Mouse (Mus musculus): ENCODE data around the gene Mettl8.

DNA sequence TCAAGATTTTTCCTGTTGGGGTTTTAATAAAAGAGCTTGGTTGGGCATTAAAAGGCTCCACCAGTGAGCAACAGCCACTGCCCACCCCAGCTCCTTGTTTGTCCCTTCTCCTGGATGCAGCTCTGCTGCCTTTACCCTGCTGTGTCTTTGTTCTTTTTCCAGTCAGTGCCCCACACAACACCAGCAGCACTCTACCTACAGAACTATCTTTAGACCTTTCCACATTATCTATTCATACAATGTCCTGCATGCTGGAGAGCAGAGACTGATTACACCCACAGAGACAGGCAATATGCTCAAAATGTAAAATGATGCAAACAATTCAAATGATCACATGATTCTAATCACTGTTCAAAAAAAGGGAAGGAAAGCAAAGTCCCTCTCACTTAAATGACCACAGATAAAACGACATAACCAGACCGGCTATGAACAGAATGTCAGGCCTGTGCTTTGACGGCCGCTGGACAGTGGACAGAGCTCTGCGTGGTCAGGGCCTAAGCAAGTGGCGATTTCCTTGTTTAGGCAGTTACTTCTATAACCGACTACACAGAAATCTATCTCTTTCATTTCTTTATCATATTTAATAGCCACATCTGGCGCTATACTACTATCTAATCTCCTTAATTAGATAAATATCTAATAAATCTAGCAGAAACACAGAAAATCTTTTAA is 35.5 kb downstream of the Mettl8 start:
- TF ChIP-seq EP300 (IDR thresholded peaks at IDR 0.05; ENCODE audit: low read depth in 1 of 2, low read length in 2 of 2), result peak; percentile 25 to 44; a peak in 1 of 4 replicates
- no peak for TF ChIP-seq CTCF (IDR thresholded peaks at IDR 0.05 in 2 of 3, conservative IDR thresholded peaks at IDR 0.05 in 1 of 3; ENCODE audit: control insufficient read depth in 1 of 3, insufficient read depth in 1 of 3, low read depth in 2 of 3, low read length in 3 of 3, poor library complexity in 1 of 3, severe bottlenecking in 1 of 3)
- TF ChIP-seq CHD1 (IDR thresholded peaks at IDR 0.05; ENCODE audit: low read depth, low read length), result no peak
- TF ChIP-seq GATA1 (IDR thresholded peaks at IDR 0.05; ENCODE audit: low read depth, low read length), result peak; percentile 39; the same call in 1 of the 2 replicates
- TF ChIP-seq MAFK (IDR thresholded peaks at IDR 0.05; ENCODE audit: borderline replicate concordance, low read depth, low read length), result no peak
- no peak for TF ChIP-seq POLR2A (IDR thresholded peaks at IDR 0.05; ENCODE audit: control insufficient read depth in 1 of 2, insufficient read depth in 1 of 2, low read depth in 1 of 2, low read length in 2 of 2, poor library complexity in 1 of 2)
- no peak for TF ChIP-seq MAZ (IDR thresholded peaks at IDR 0.05; ENCODE audit: low read depth, low read length)
- no peak for TF ChIP-seq TAL1 (IDR thresholded peaks at IDR 0.05; ENCODE audit: low read length)
- peak; percentile 68; the same call in 1 of the 2 replicates for TF ChIP-seq USF1 (IDR thresholded peaks at IDR 0.05; ENCODE audit: low read depth, low read length)
- no peak for TF ChIP-seq UBTF (IDR thresholded peaks at IDR 0.05; ENCODE audit: borderline replicate concordance, insufficient read depth, low read depth, low read length)
- no peak for TF ChIP-seq USF2 (IDR thresholded peaks at IDR 0.05; ENCODE audit: borderline replicate concordance in 1 of 2, insufficient read depth in 1 of 2, low read depth in 1 of 2, low read length in 2 of 2)
